Mouse (Mus musculus) gastrocnemius, postnatal 10 days (tissue): ENCODE results near the gene Cc2d1a. TPM values are rescaled to one million over a fixed set of nuclear protein-coding genes. Genes with fewer than 3 reads are reported as not detected.

ENCODE experiments used
- DNase-seq: peaks from one replicate; pipeline ENCODE4 v3.0.0; 2021; ENCODE audit warnings: mixed read lengths
- long read RNA-seq, 2 experiments: library from polyadenylated mRNA; stranded (forward); transcript quantifications; one replicate each; pipeline ENCODE4 v2.0.0; 2021
- total RNA-seq, 2 experiments: library from RNA; stranded (reverse); gene quantifications; 2 replicates each; pipeline ENCODE4 v1.2.3; 2021

Cc2d1a gene
- total RNA-seq, result 10 to 100 TPM; 12.5 to 13.9 TPM
- long read RNA-seq, experiment 1, transcript Cc2d1a-201 (29 exons, 3,471 nt), result major isoform, 6 of 24 reads
- long read RNA-seq, experiment 1, partial matches to known transcripts, result 8 of 24 reads
- long read RNA-seq, experiment 1, other reads (novel, unspliced or antisense), result 10 of 24 reads
- long read RNA-seq, experiment 2, transcript Cc2d1a-201 (29 exons, 3,471 nt), result major isoform, 8 of 13 reads
- long read RNA-seq, experiment 2, partial matches to known transcripts, result 3 of 13 reads
- long read RNA-seq, experiment 2, other reads (novel, unspliced or antisense), result 2 of 13 reads

GRCm38 (mm10) chr8:84147769-84148530 lies at the start of gene Cc2d1a, which contains the start of gene 4930432K21Rik:
Gene Cc2d1a, minus strand, starts transcription at chr8:84147936.
Gene 4930432K21Rik, plus strand, starts transcription at chr8:84148025.
- DNase-seq, result peak; percentile 85

DNA sequence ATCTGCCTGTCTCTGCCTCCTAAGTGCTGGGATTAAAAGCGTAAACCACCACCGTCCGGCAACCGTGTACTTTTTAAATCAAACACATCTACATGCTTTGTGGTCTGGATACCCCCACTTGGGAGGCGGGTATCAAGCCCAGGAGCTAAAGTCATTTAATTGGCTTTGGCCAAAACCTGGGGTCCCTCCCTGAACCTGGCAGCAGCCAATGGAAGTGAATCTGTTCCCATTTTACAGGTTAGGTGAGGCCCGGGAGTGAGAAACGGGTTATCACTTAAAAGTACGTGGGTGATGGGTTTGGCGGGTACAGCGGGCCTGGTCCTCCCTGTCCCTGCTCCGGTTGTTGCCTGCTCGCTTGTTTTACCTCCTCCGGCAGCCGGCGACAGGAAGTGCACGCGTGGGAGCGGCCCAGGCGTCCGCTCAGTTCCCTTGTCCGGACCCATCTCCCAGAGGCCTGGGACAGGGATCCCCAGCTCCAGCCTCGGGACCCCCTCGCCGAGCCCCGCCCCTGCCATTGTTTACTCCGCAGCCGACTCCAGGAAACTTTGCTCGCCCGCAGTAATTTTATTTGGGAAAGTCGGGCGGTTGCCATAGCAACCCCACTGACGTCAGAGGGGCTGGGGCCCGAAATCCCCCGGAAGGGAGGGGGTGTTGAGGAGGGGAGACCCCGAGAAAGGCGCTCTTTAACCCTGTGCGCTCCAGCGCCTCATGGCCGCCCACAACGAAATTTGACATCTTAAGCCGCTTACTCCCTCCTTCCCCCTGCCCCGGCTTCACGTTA lies 49.6 kb upstream of the Cc2d1a start:
- peak; percentile 80 for DNase-seq

- DNase-seq, result no peak
These were observed 46.5 kb upstream of the Cc2d1a start for GRCm38 (mm10) chr8:84194224-84194743.

- no peak for DNase-seq
These were observed 45.8 kb upstream of the Cc2d1a start for GRCm38 (mm10) chr8:84193566-84193965.

DNA sequence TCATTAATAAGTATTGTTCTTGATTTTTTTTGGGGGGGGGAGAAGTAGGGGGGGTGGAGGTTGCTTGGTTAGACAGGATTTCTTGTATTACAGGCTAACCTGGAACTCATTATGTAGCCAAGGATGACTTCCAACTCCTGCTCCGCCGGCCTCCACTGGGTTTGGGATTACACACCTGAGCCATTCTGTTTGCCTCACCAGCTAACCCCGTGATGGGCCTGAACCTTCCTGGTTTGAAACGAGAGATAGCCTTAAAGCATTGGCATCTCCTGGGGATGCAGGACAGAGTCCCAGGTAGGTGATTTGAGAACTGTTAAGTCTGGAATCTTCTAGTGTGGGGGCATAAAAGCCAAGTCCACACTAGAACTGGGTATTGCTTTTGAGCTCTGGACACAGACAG lies 45.4 kb upstream of the Cc2d1a start:
- DNase-seq, result no peak

DNA sequence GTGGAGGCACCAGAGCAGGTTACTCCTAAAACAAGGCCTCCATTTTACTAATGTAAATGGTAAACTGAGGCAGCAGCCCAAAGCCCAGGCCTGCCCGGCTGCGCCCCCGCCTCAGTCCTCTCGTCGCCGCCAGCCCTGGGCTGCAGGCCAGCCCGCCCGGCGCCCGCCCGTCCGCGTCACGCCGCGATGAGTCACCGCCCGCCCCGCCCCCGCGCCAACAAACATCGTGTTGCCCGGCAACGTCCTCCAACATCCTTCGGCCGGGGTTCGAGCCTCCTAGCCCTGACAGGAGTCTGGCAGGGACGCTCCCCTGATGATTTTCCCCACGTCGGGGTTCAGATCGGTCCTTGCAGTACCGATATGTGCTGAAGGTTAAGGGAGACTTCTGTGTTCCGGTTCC lies 44.8 kb upstream of the Cc2d1a start:
- peak; percentile 89 for DNase-seq

DNA sequence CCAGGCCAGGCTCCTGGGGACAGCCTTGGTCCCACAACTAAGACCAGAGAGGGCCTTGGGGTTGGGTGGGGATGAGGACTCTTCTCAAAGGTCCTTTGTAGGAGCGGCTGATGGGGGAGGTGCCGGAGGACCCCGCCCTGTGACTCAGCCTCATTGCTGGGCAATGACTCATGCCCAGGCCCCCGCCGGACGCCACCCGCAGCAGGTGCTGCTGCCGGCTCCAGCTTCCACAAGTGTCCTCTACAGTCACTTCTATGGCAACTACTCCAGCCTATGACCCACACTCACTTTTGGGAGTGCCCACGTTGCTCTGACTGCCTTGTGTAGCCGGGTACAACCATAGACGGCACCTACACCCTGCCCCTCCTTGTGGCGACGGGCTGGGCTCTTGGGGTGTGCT lies 44.3 kb upstream of the Cc2d1a start:
- DNase-seq, result peak; percentile 68

GRCm38 (mm10) chr8:84190191-84190867 lies 42.6 kb upstream of the Cc2d1a start:
- DNase-seq, result no peak

DNA sequence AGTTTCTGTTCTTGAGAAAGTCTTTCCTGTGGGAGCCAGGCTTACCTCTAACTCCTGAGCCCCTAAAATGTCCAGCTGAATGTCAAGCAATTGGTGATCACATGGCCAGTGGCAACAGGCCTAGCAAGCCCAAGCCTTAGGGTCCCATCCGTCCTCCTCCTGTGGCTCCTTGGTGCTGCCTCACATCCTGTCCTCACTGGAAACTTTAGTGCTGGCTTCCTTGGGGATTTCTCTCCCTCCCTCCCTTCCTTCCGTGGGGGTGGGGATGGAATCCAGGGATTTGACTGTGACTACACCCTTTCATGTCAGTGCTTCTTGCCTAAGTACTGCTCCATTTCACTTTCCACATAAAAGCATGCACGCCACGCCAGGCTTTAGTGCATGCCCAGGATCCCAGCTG lies 41.9 kb upstream of the Cc2d1a start:
- DNase-seq, result no peak

DNA sequence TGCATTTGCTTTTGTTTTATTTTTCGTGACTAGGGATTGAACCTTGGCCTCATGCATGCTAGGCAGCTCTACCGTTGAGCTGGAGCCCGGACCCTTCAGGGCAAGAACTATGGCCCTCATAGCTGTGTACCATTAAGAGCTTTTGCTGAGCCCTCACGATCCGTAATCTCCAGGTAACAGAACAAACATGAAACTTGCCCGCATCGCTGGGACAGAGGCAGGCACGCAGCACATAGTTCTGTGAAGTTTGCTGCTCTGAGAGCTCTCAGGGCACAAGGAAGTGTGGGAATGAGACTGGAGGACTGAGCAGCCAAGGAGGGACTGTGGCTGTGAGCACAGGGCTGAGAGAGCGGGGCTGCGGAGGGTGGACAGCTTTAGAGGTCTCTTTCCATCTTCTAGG lies 40.9 kb upstream of the Cc2d1a start:
- no peak for DNase-seq

DNA sequence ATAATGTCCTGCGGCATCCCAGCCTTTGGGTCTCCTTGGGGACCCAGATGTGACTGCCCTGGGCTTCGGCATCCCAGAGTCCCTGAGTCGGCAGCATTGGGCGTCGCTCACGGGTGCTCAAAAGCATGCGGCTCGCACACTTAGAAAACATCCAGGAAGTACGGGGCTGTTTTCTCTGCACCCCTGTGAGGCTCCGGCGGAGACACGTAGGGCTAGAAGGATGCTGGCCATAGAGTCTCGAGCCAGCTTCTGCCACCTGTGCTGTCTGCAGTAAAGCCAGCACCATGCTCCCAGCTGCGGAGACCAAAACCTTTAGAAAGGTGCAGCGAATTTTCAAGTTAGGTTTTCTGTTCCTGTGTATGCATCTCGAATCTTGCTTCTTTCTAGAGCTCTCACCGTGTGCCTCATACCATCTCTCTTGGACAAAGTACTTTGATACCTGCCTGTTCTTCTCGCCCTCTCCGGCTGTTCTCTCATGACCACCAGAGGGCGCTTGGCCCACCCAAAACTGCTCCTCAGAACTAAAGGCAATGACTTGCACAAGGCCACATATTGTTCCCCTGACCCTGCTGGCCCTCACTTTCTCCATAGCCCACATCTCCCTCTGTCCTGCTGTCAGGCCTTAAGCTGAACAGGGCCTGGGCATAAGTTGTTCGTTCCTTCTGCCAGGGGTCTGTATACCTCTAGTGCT lies 39.5 kb upstream of the Cc2d1a start:
- DNase-seq, result no peak

DNA sequence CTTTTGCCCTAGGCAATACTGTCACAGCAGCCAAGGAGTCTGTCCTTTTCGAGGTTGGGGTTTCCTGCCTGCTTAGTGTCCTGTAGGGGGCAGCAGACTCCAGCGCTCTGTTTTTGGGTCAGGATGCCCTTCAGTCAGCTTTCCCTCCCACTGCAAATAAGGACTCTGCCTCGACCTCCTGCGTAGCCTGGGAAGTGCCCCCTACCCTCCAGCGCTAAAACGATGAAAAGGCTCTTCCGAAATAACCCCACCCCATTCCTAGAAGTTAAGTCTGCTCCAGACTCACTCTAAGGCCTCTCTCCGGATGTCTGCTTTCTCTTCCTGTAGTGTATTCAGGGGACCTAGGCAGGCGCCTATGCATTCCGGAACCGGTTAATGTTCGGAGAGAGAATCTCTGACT lies 38.8 kb upstream of the Cc2d1a start:
- DNase-seq, result peak; percentile 63

- no peak for DNase-seq
These were observed 37.4 kb upstream of the Cc2d1a start, which contains the start of gene Nanos3 for GRCm38 (mm10) chr8:84185117-84185516. Gene Nanos3, minus strand, starts transcription at chr8:84185217.

- no peak for DNase-seq
These were observed 36.6 kb upstream of the Cc2d1a start for GRCm38 (mm10) chr8:84184085-84185043.

DNA sequence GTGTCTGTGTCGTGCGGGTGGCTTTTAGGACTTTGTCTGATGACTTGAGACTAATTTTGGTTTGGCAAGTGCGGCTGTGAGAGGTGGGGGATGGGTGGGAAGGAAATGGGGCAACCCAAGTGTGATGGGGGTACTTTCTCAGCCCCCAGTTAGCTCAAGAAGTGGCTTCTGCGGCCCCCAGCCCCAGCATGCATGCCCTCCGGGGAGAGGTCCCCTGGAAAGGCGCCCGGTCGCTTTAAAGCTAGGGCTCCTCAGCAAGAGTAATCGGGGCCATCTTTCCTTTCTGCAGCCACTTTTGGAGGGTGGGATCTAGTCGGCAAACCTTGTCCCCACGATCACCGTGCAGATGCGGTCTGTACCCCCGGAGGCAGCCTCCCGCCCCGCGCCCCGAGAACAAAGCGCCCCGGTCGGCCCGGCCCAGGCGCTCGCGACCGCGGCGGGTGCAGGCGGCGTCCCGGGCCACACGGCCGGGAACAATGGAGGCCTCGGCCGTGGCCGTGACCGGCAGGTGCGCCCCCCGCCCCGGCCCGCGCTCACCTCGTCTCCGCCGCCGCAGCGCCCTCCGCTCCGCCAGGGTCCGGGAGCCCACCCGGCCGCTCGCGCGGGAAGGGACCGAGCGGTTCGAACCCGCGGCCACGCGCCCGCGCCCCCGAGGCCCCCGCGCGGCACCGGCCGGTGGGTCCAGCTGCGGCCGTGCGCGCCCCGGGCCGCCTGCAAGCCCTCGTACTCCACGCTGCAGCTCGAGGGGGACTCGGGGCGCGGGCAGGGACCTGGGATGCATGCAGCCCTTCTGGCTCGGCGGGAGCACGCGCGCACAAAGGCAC lies 35.7 kb upstream of the Cc2d1a start:
- DNase-seq, result peak; percentile 51

- DNase-seq, result no peak
These were observed 35.1 kb upstream of the Cc2d1a start for GRCm38 (mm10) chr8:84182833-84183232.

DNA sequence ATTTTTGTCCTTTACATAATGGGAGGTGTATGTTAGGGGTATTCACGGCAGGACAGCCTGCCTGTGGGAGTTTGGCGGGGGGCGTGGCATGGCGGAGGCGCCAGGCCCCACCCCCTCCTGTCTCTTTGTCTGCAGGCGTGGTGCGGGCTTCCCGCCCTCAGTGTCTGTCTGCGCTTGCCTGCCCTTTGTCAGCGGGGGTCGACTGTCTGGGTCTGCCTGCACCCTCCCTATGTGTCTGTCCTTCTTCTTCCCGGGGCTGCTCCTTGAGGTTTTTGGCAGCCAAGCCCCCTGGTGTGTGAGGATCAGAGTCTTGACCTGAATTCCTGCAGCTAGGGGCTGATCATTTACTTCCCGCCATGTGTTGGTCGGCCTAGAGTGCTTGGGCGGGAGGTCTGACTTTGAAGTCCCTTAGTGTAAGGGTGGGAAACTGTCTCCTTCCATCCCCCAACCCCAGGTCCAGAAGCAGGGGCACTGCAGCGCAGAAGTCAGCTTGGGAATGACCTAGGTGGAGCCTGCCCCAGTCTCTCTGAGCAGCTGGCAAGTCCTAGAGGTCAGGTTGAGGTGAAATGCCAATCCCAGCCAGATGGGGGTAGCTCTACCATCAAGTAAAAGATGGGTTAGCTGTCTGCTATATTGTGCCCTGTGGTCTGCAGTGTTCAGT lies 32.9 kb upstream of the Cc2d1a start:
- peak; percentile 45 for DNase-seq

GRCm38 (mm10) chr8:84179946-84180345 lies 32.2 kb upstream of the Cc2d1a start:
- DNase-seq, result no peak

DNA sequence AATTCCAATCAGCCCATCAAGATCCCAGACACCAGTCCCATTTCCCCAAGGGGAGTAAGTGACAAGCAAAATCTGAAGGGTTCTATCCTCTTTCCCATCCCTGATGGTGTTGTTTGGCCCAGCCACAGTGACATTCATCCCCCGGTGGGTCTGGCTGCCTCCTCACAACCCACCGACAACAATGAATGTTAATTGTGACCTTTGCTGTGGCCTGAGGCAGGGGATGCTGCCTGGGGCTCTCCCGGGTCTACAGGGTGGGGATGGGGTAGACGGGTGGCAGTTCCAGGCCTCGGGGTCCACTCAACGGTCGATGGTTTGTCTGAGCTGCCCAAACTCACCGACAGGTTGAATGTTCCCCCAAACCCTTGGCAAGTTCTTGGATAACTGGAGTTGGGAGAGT lies 30.9 kb upstream of the Cc2d1a start:
- no peak for DNase-seq
